Mouse (Mus musculus): ENCODE data around the gene Ctla2b.
"Not testable (repeated sequence)": the region's sequence is repeated elsewhere in the genome, so short reads cannot be mapped to it uniquely, and the experiment has no call there.

Gene Ctla2b

GRCm38 (mm10) chr13:60897328-60897727 is at the start of gene Ctla2b:
Ctla2b (minus strand) TSS chr13:60897447.
- no peak for DNase-seq

- DNase-seq = not testable (repeated sequence)
These were observed 44.6 kb upstream of the Ctla2b start, which contains the start of gene Tpbpa for GRCm38 (mm10) chr13:60941884-60942283. Tpbpa (minus strand) TSS chr13:60941984.

GRCm38 (mm10) chr13:60936500-60936901 is 39.3 kb upstream of the Ctla2b start, which contains the start of the genes Gm49391 and Ctla2a:
Gm49391 (minus strand) TSS chr13:60936571.
Ctla2a (minus strand) TSS chr13:60936625.
- DNase-seq = no peak

GRCm38 (mm10) chr13:60935490-60935889 is 38.2 kb upstream of the Ctla2b start, which contains the start of gene Gm49393:
Gm49393 (minus strand) TSS chr13:60935590.
- not testable (repeated sequence) for DNase-seq

GRCm38 (mm10) chr13:60904780-60905179 is 7.5 kb upstream of the Ctla2b start, which contains the start of gene Tpbpb:
Tpbpb (minus strand) TSS chr13:60904880.
- not testable (repeated sequence) for DNase-seq

- not testable (repeated sequence) for DNase-seq
These were observed 453 bp downstream of the Ctla2b start, which contains the start of gene Gm49392 for GRCm38 (mm10) chr13:60896794-60897193. Gm49392 (minus strand) TSS chr13:60896894.

GRCm38 (mm10) chr13:60895406-60896160 is 1.7 kb downstream of the Ctla2b start:
- DNase-seq = no peak

- no peak for DNase-seq
These were observed 4.9 kb downstream of the Ctla2b start for GRCm38 (mm10) chr13:60892301-60892700.

- DNase-seq = no peak
These were observed 33.0 kb downstream of the Ctla2b start, which contains the start of gene 4930486L24Rik for GRCm38 (mm10) chr13:60864281-60864680. 4930486L24Rik (minus strand) TSS chr13:60864475.

GRCm38 (mm10) chr13:60848241-60849120 is 48.8 kb downstream of the Ctla2b start:
- no peak for DNase-seq

Data from cerebellum, adult 8-10 months (tissue).